Mouse (Mus musculus): ENCODE measurements around the gene Dscaml1. TPM values are rescaled to one million over a fixed set of nuclear protein-coding genes. Genes with fewer than 3 reads are reported as not detected.

Gene Dscaml1
- total RNA-seq, 2 experiments from 2014 or later, result not detected

GRCm38 (mm10) chr9:45608097-45609031, 181.9 kb downstream of the Dscaml1 start:
- ATAC-seq (replicated peaks; ENCODE audit: low FRiP score, low TSS enrichment, poor library complexity, severe bottlenecking), result no peak

GRCm38 (mm10) chr9:45610336-45611060, 184.1 kb downstream of the Dscaml1 start:
- no peak for ATAC-seq (replicated peaks; ENCODE audit: low FRiP score, low TSS enrichment, poor library complexity, severe bottlenecking)

DNA sequence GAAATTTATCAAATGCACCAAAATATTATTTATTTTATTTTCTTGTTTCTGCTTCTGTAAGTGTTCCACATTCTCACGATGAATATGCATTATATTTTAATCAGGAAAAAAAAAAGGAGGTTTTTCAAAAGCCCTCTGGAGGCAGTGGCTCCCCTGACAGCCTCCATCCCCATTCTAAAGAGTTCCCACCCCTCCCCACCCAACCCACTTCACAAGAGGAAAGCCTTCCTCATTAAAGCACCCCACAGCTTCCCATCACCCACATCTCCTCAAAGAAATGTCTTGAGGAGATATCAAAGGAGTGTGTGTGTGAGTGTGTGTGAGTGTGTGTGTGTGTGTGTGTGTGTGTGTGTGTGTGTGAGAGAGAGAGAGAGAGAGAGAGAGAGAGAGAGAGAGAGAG, 188.2 kb downstream of the Dscaml1 start:
- no peak for ATAC-seq (replicated peaks; ENCODE audit: low FRiP score, low TSS enrichment, poor library complexity, severe bottlenecking)

- ATAC-seq (replicated peaks; ENCODE audit: low FRiP score, low TSS enrichment, poor library complexity, severe bottlenecking), result no peak
These were observed 191.5 kb downstream of the Dscaml1 start for GRCm38 (mm10) chr9:45617889-45618288.

- ATAC-seq (replicated peaks; ENCODE audit: low FRiP score, low TSS enrichment, poor library complexity, severe bottlenecking), result no peak
These were observed 192.0 kb downstream of the Dscaml1 start for GRCm38 (mm10) chr9:45618443-45618842.

GRCm38 (mm10) chr9:45620049-45620448, 193.6 kb downstream of the Dscaml1 start:
- ATAC-seq (replicated peaks; ENCODE audit: low FRiP score, low TSS enrichment, poor library complexity, severe bottlenecking), result no peak

GRCm38 (mm10) chr9:45620920-45621319, 194.5 kb downstream of the Dscaml1 start:
- ATAC-seq (replicated peaks; ENCODE audit: low FRiP score, low TSS enrichment, poor library complexity, severe bottlenecking), result no peak

GRCm38 (mm10) chr9:45625889-45626446, 199.5 kb downstream of the Dscaml1 start:
- no peak for ATAC-seq (replicated peaks; ENCODE audit: low FRiP score, low TSS enrichment, poor library complexity, severe bottlenecking)

DNA sequence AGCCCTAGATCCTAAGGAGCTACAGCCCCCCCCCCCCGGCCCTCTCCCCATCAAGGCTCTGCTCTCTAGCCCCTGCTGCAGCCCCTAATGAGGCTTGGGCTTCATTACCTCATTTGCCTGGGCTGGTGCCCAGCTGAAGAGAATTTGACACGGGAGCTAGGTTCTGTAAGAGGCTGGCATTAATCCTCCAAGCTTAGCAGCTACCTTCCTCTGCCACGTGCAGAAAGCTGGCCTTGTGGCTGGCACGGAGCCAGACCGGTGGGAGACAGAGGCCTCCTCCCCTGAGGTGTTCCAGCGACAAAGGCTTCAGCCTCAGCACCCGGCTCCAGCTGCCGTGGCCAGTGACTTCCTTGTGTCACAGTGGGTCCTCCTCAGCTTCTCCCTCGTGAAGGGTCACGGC, 206.1 kb downstream of the Dscaml1 start:
- ATAC-seq (replicated peaks; ENCODE audit: low FRiP score, low TSS enrichment, poor library complexity, severe bottlenecking), result no peak

GRCm38 (mm10) chr9:45633036-45633435, 206.6 kb downstream of the Dscaml1 start:
- no peak for ATAC-seq (replicated peaks; ENCODE audit: low FRiP score, low TSS enrichment, poor library complexity, severe bottlenecking)

- no peak for ATAC-seq (replicated peaks; ENCODE audit: low FRiP score, low TSS enrichment, poor library complexity, severe bottlenecking)
These were observed 208.6 kb downstream of the Dscaml1 start for GRCm38 (mm10) chr9:45634978-45635377.

- no peak for ATAC-seq (replicated peaks; ENCODE audit: low FRiP score, low TSS enrichment, poor library complexity, severe bottlenecking)
These were observed 210.9 kb downstream of the Dscaml1 start for GRCm38 (mm10) chr9:45637346-45637745.

DNA sequence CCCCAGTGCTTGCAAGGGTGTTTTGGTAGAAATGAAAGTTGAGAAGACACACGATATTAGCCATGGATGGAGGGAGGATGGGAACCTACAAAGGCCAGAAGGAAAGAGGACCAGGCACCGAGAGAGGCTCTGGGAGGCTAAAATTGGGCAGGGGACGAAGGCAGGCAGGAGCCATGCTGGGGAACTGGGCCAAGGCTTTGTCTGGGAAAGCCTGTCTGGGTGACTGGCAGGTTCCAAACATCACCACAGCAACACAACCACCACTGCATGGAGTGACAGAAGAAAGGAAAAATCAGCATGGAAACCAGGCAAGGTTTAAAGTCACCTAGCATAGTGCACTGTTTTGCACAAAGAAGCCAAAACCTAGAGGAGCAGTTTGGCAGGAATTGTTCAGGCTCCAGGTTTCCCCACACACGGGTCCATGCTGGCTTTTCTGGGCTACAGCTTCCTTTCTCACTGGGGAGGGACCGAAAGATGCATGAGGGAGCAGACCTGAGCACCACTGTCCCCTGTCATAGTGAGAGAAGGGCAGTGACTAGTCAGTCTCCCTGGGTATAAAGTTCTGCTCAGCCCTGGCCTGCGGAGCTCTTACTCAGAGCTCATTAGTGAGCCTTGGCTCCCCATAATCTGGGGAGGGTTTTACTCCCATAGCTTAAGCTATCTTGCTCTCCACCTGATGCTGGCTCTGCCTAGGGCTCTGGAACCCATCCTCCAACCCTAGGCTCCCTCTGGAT, 211.9 kb downstream of the Dscaml1 start:
- ATAC-seq (replicated peaks; ENCODE audit: low FRiP score, low TSS enrichment, poor library complexity, severe bottlenecking), result no peak

- ATAC-seq (replicated peaks; ENCODE audit: low FRiP score, low TSS enrichment, poor library complexity, severe bottlenecking), result no peak
These were observed 218.5 kb downstream of the Dscaml1 start for GRCm38 (mm10) chr9:45644833-45645388.

DNA sequence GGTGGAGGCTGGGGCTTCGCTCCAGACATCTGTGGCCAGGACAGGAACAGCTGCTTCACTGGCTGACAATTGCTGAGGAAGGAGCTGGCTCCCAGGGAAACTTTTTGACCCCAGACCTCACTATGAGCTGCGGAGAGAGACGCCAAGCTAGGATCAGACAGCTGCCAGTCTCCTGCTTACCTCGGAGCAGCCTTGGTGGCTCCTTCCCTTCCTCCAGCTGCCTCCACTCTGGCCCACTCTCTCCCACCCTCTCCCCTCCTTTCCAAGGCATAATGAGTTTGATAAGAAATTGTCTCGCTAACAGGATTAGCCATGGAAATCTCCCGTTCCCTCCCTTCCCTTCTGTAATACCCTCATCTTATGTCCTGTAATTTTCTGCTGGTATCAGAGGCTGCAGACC, 219.1 kb downstream of the Dscaml1 start:
- no peak for ATAC-seq (replicated peaks; ENCODE audit: low FRiP score, low TSS enrichment, poor library complexity, severe bottlenecking)

- no peak for ATAC-seq (replicated peaks; ENCODE audit: low FRiP score, low TSS enrichment, poor library complexity, severe bottlenecking)
These were observed 224.8 kb downstream of the Dscaml1 start for GRCm38 (mm10) chr9:45651078-45651809.

GRCm38 (mm10) chr9:45651810-45652177, 225.4 kb downstream of the Dscaml1 start:
- no peak for ATAC-seq (replicated peaks; ENCODE audit: low FRiP score, low TSS enrichment, poor library complexity, severe bottlenecking)

DNA sequence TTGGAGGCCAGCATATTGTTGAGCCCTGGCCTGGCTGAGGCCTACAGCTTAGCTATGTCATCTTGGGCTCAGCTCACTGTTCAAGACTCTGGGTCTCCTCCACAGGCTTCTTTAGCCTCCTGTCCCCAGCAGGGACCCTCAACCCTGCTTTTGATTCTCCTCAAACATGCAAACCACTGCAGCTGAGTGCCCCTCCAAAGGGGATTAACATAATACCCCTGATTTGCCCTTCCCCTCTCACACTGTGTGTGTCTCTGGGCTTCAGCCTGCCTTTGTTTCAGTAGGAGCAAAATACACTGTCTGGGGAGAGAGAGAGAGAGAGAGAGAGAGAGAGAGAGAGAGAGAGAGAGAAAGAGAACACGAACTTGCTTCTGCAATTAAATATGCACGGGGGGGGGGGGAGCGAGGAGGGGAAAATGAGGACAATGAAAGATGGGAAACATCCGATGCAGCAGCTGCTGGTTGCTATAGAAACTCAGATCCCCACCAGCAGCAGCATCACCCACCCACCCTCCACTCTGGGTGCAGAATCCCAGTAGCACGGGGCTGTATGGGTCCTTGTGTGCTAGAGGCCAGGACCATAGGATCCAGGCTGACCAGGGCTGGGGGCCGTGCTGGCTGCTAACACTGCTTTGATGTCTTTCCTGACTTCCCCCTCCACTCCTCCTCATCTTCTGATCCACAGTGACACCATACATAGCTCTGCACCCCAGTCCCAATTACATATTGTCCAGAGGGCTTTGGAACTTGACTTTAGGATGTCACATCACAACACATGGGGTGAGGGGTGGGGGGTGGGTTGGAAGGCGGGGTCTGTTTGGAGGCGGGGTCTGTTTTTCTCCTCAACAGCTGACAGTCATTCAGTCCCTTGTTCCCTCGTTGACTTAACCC, 231.0 kb downstream of the Dscaml1 start:
- no peak for ATAC-seq (replicated peaks; ENCODE audit: low FRiP score, low TSS enrichment, poor library complexity, severe bottlenecking)

Data from megakaryocyte-erythroid progenitor cell, adult 5-6 weeks (primary cell).